9 mouse cellular contexts compared by ENCODE assay signal in the genomic region with DNA sequence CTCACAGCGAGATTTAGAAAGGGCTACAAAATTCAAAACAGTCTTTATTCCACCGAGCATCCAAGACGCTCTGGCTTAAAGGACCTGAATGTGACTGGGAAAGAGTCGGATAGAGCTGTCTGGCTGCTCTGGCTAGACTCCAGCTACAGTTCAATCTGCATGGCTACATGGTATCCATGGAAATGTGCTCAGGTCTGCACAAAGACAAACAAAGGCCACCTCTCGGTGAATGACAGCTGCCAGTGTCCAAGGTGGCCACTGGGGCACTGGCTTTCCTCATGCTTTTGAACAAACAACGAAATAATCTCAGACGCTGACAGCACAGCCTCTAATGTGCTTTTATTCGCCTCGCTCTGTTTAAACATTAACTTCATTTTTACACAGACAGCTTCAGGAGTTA. TPM values are rescaled to one million over a fixed set of nuclear protein-coding genes. Genes with fewer than 3 reads are reported as not detected.
A peak's percentile ranks its signal among the peaks of the same experiment; 100 is the strongest.
DNase-seq lines count a peak whose midpoint lies in the region; ATAC-seq and TF ChIP-seq lines count a peak whose summit lies in the region.
"Had no signal": no experiment of that assay in that cellular context is flagged by ENCODE, and none has a peak within 500 bp of the region (broad histone marks: within the 10 kb centered on the region; RNA-seq: fewer than 3 reads in every experiment).

No protein-coding gene starts in this region.

- H3K27ac ChIP-seq in lung, embryonic 15.5 days = peak overlapping the region; percentile 41; the same call in 1 of the 2 replicates
- H3K27ac ChIP-seq in forebrain, embryonic 15.5 days (replicated peaks) = peak overlapping the region; percentile 56

- H3K4me1 ChIP-seq in lung, embryonic 15.5 days = peaks cover 8% of the 10 kb centered on the region; the same call in 1 of the 2 replicates
- peaks cover 3% of the 10 kb centered on the region for H3K4me1 ChIP-seq in lung, adult 2 months (ENCODE audit: control insufficient read depth, insufficient read depth, low read length)
- H3K4me1 ChIP-seq in forebrain, embryonic 15.5 days = peaks cover 16% of the 10 kb centered on the region

- no peak for TF ChIP-seq POLR2A in lung, adult 2 months (IDR thresholded peaks at IDR 0.05; ENCODE audit: borderline replicate concordance, extremely low read depth, low read depth, low read length)

- H3K9me3 ChIP-seq in lung, embryonic 15.5 days = 0 out of 2 replicates have a peak, but pooled peaks cover 4% of the 10 kb centered on the region
- no peaks in the 10 kb centered on the region for H3K9me3 ChIP-seq in forebrain, embryonic 15.5 days

- no peak for DNase-seq in lung, adult 2 months
- DNase-seq in kidney, postnatal 25 days = peak; percentile 26 to 38
- DNase-seq in retina, embryonic 14.5 days (ENCODE audit: low spot score) = peak; percentile 35
- no peak for DNase-seq in cerebellum, adult 18-20 months
- DNase-seq in gastrocnemius, adult 18-20 months (ENCODE audit: low spot score) = no peak

- peak; percentile 55; the same call in 1 of the 2 replicates for ATAC-seq in lung, embryonic 15.5 days (ENCODE audit: borderline replicate concordance, extremely low read depth, low FRiP score, low TSS enrichment)
- peak; percentile 96 for ATAC-seq in forebrain, embryonic 15.5 days (replicated peaks)
- ATAC-seq in frontal cortex, adult (ENCODE audit: low TSS enrichment) = no peak

- no peak overlapping the region for H3K9ac ChIP-seq in lung, embryonic 15.5 days
- peak overlapping the region; percentile 6; the same call in 1 of the 2 replicates for H3K9ac ChIP-seq in forebrain, embryonic 15.5 days (replicated peaks)

- TF ChIP-seq CTCF in lung, adult 2 months (IDR thresholded peaks at IDR 0.05; ENCODE audit: insufficient read depth, low read length) = no peak

- H3K27me3 ChIP-seq in lung, embryonic 15.5 days = no peaks in the 10 kb centered on the region
- no peaks in the 10 kb centered on the region for H3K27me3 ChIP-seq in forebrain, embryonic 15.5 days
- H3K27me3 ChIP-seq: megakaryocyte, embryonic 14.5 days had no signal

- H3K4me2 ChIP-seq in lung, embryonic 15.5 days = no peak overlapping the region
- H3K4me2 ChIP-seq in forebrain, embryonic 15.5 days (replicated peaks) = peak overlapping the region; percentile 29

- H3K4me3 ChIP-seq in lung, embryonic 15.5 days = no peak overlapping the region
- H3K4me3 ChIP-seq in lung, adult 2 months (replicated peaks; ENCODE audit: extremely low read depth, low read depth, low read length) = no peak overlapping the region
- 0 out of 2 replicates have a peak overlapping the region, but pooled peaks have one; percentile 4 for H3K4me3 ChIP-seq in forebrain, embryonic 15.5 days
- H3K4me3 ChIP-seq: megakaryocyte, embryonic 14.5 days had no signal

- 36% methylated on average over 9 of the region's 9 CpGs for WGBS in lung, embryonic 15.5 days
- 55% methylated on average over 9 of the region's 9 CpGs for WGBS in lung, adult 2 months
- 6% methylated on average over 9 of the region's 9 CpGs for WGBS in forebrain, embryonic 15.5 days

- no peaks in the 10 kb centered on the region for H3K36me3 ChIP-seq in lung, embryonic 15.5 days
- no peaks in the 10 kb centered on the region for H3K36me3 ChIP-seq in forebrain, embryonic 15.5 days

RNA-seq across cellular contexts. Expression of a gene that starts 8.6 kb away (rescaled TPM):
- 9.8 and 13.5 TPM in 2 replicates for polyA plus RNA-seq in lung, embryonic 15.5 days (2015; fragmentation: Nextera tagmentation; extraction: Ambion mirVana)
- 2.3 and 3.5 TPM in 2 replicates for polyA plus RNA-seq in lung, adult 2 months (2012; rRNA removed)
- 0.66 and 2.0 TPM in 2 replicates for polyA plus RNA-seq in forebrain, embryonic 15.5 days (2015; fragmentation: Nextera tagmentation; extraction: Ambion mirVana)
- under 1 TPM; 0.33 to 0.43 TPM for total RNA-seq in gastrocnemius, adult 18-20 months (2021)

Comparison
In these comparisons a context has a peak if more than half of its experiments do, and no peak if none do; other contexts are left out.
1. DNase-seq: peak in kidney, postnatal 25 days (2 of 2) and retina, embryonic 14.5 days (single experiment); none in lung, adult 2 months (single experiment), cerebellum, adult 18-20 months (0 of 2) and gastrocnemius, adult 18-20 months (single experiment).